Mouse (Mus musculus): ENCODE results near the gene Reps2.

Gene Reps2

GRCm38 (mm10) chrX:162643091-162643788, at the start of gene Reps2:
Gene Reps2, minus strand, starts transcription at chrX:162643649.
- peak; percentile 61 for DNase-seq (ENCODE audit: extremely low spot score, low spot score)

- DNase-seq (ENCODE audit: extremely low spot score, low spot score) = no peak
Observed at GRCm38 (mm10) chrX:162691272-162691671, 47.8 kb upstream of the Reps2 start.

- no peak for DNase-seq (ENCODE audit: extremely low spot score, low spot score)
Observed at GRCm38 (mm10) chrX:162685394-162685793, 41.9 kb upstream of the Reps2 start.

- DNase-seq (ENCODE audit: extremely low spot score, low spot score) = no peak
Observed at GRCm38 (mm10) chrX:162679506-162679905, 36.1 kb upstream of the Reps2 start.

- DNase-seq (ENCODE audit: extremely low spot score, low spot score) = no peak
Observed at GRCm38 (mm10) chrX:162678820-162679219, 35.4 kb upstream of the Reps2 start.

- DNase-seq (ENCODE audit: extremely low spot score, low spot score) = no peak
Observed at GRCm38 (mm10) chrX:162666166-162666565, 22.7 kb upstream of the Reps2 start.

GRCm38 (mm10) chrX:162660182-162660581, 16.7 kb upstream of the Reps2 start:
- no peak for DNase-seq (ENCODE audit: extremely low spot score, low spot score)

GRCm38 (mm10) chrX:162653518-162653917, 10.1 kb upstream of the Reps2 start:
- DNase-seq (ENCODE audit: extremely low spot score, low spot score) = no peak

GRCm38 (mm10) chrX:162652445-162652844, 9.0 kb upstream of the Reps2 start:
- no peak for DNase-seq (ENCODE audit: extremely low spot score, low spot score)

- no peak for DNase-seq (ENCODE audit: extremely low spot score, low spot score)
Observed at GRCm38 (mm10) chrX:162651125-162651524, 7.7 kb upstream of the Reps2 start.

- DNase-seq (ENCODE audit: extremely low spot score, low spot score) = no peak
Observed at GRCm38 (mm10) chrX:162643789-162644092, 292 bp upstream of the Reps2 start.

- DNase-seq (ENCODE audit: extremely low spot score, low spot score) = no peak
Observed at GRCm38 (mm10) chrX:162642402-162643090, 903 bp downstream of the Reps2 start.

- no peak for DNase-seq (ENCODE audit: extremely low spot score, low spot score)
Observed at GRCm38 (mm10) chrX:162641764-162642163, 1.7 kb downstream of the Reps2 start.

- no peak for DNase-seq (ENCODE audit: extremely low spot score, low spot score)
Observed at GRCm38 (mm10) chrX:162635159-162635558, 8.3 kb downstream of the Reps2 start.

GRCm38 (mm10) chrX:162622091-162622437, 21.4 kb downstream of the Reps2 start:
- no peak for DNase-seq (ENCODE audit: extremely low spot score, low spot score)

GRCm38 (mm10) chrX:162621194-162622090, 22.0 kb downstream of the Reps2 start:
- no peak for DNase-seq (ENCODE audit: extremely low spot score, low spot score)

GRCm38 (mm10) chrX:162619705-162620104, 23.7 kb downstream of the Reps2 start:
- no peak for DNase-seq (ENCODE audit: extremely low spot score, low spot score)

- no peak for DNase-seq (ENCODE audit: extremely low spot score, low spot score)
Observed at GRCm38 (mm10) chrX:162618547-162618946, 24.9 kb downstream of the Reps2 start.

- DNase-seq (ENCODE audit: extremely low spot score, low spot score) = no peak
Observed at GRCm38 (mm10) chrX:162606113-162606512, 37.3 kb downstream of the Reps2 start.

GRCm38 (mm10) chrX:162599666-162600065, 43.8 kb downstream of the Reps2 start:
- DNase-seq (ENCODE audit: extremely low spot score, low spot score) = no peak

GRCm38 (mm10) chrX:162591005-162591801, 52.2 kb downstream of the Reps2 start:
- DNase-seq (ENCODE audit: extremely low spot score, low spot score) = no peak
